Mouse (Mus musculus) midbrain, embryonic 14.5 days (tissue): ENCODE measurements around the gene Ppp1r2. TPM values are rescaled to one million over a fixed set of nuclear protein-coding genes. Genes with fewer than 3 reads are reported as not detected.
A peak's percentile ranks its signal among the peaks of the same experiment; 100 is the strongest.

Source experiments
- ATAC-seq: fragments of 200-750 bp; cut with Nextera tagmentation; 2 replicates; pipeline ENCODE4 v1.8.0; 2017; ENCODE audit warnings: moderate number of reproducible peaks, moderate library complexity; ENCODE audit not compliant: low FRiP score, low TSS enrichment
- DNase-seq: peaks from one replicate; pipeline ENCODE4 v3.0.0-alpha.2; 2015
- H3K27ac ChIP-seq: fragments of 300-500 bp; sonication (generic); replicated peaks from 2 replicates; pipeline ENCODE4 v1.5.1; 2014; ENCODE audit warnings: mild to moderate bottlenecking, low read depth, low read length, moderate library complexity
- H3K27me3 ChIP-seq: fragments of 300-500 bp; sonication (generic); 2 replicates; pipeline ENCODE4 v1.6.1; 2014; ENCODE audit warnings: low read length, control low read depth, mixed read lengths; ENCODE audit not compliant: control insufficient read depth, insufficient read depth
- H3K36me3 ChIP-seq: fragments of 300-500 bp; sonication (generic); 2 replicates; pipeline ENCODE4 v1.6.1; 2014; ENCODE audit warnings: low read length, control low read depth; ENCODE audit not compliant: control insufficient read depth, insufficient read depth
- H3K4me1 ChIP-seq: fragments of 300-500 bp; sonication (generic); 2 replicates; pipeline ENCODE4 v1.6.1; 2014; ENCODE audit warnings: mild to moderate bottlenecking, antibody characterized with exemption, low read length, control low read depth; ENCODE audit not compliant: control insufficient read depth, insufficient read depth
- H3K4me2 ChIP-seq: fragments of 300-500 bp; sonication (generic); 2 replicates; pipeline ENCODE4 v1.6.1; 2014; ENCODE audit warnings: mild to moderate bottlenecking, low read length, moderate library complexity
- H3K4me3 ChIP-seq: fragments of 300-500 bp; sonication (generic); replicated peaks from 2 replicates; pipeline ENCODE4 v1.5.1; 2014; ENCODE audit warnings: low read depth, low read length
- H3K9ac ChIP-seq: fragments of 300-500 bp; sonication (generic); replicated peaks from 2 replicates; pipeline ENCODE4 v1.6.1; 2014; ENCODE audit warnings: mild to moderate bottlenecking, low read length, moderate library complexity
- H3K9me3 ChIP-seq: fragments of 300-500 bp; sonication (generic); 2 replicates; pipeline ENCODE4 v1.6.1; 2016; ENCODE audit warnings: low read length, control low read depth, mixed read lengths; ENCODE audit not compliant: control insufficient read depth
- WGBS: fragments of 180-500 bp; shearing (Covaris S2); extraction: QIAGEN DNeasy Blood & Tissue Kit; methylation state at CpG from one replicate; pipeline ENCODE4 v1.1.7; 2014; 5-methylcytosine and 5-hydroxymethylcytosine counted together
- microRNA-seq: library from miRNA; unstranded; fragments of <30 nt; microRNA quantifications from one replicate; pipeline ENCODE4, GENCODE M21; 2016
- polyA plus RNA-seq: library from polyadenylated mRNA; unstranded; fragments of >200 nt; fragmentation: Nextera tagmentation; extraction: Ambion mirVana; gene quantifications from 2 replicates; pipeline ENCODE4 v1.2.1, GENCODE M21; 2014

Gene Ppp1r2
- polyA plus RNA-seq, 1 experiment from 2014 or later = 100 TPM

DNA sequence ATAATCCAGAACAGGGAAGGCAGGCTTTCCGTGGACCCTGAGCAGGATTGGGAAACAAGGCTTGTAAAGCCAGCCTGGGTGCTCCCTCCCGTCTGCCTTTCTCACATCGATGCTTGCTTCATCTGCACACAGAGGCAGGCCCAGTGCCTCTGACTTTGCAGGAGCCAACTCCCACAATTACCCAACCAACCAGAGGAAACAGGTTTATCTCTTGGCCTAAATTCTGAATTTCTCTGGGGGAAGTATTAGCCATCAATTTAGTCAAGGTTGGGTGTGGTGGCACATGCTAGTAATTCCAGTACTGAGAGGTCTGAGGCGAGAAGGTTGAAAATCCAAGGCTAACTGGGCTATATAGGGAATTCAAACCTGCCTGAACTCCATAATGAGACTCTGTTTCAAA, 64.6 kb downstream of the Ppp1r2 start:
- no peak overlapping the region for H3K9ac ChIP-seq
- ATAC-seq (no peak), DNase-seq (no peak)
- H3K4me1 ChIP-seq = no peaks in the 10 kb centered on the region
- H3K36me3 ChIP-seq = no peaks in the 10 kb centered on the region
- no peak overlapping the region for H3K4me2 ChIP-seq
- no peak overlapping the region for H3K4me3 ChIP-seq
- H3K27me3 ChIP-seq = no peaks in the 10 kb centered on the region
- 74% methylated on average over 4 of the region's 4 CpGs for WGBS
- no peaks in the 10 kb centered on the region for H3K9me3 ChIP-seq
- H3K27ac ChIP-seq = no peak overlapping the region

GRCm38 (mm10) chr16:31209911-31210310, 65.2 kb downstream of the Ppp1r2 start:
- H3K4me2 ChIP-seq = no peak overlapping the region
- no peaks in the 10 kb centered on the region for H3K4me1 ChIP-seq
- no peak overlapping the region for H3K9ac ChIP-seq
- H3K27ac ChIP-seq = no peak overlapping the region
- ATAC-seq = no peak
- H3K9me3 ChIP-seq = no peaks in the 10 kb centered on the region
- WGBS = 83% methylated on average over 5 of the region's 5 CpGs
- no peak for DNase-seq
- H3K36me3 ChIP-seq = no peaks in the 10 kb centered on the region
- H3K4me3 ChIP-seq = no peak overlapping the region
- no peaks in the 10 kb centered on the region for H3K27me3 ChIP-seq

DNA sequence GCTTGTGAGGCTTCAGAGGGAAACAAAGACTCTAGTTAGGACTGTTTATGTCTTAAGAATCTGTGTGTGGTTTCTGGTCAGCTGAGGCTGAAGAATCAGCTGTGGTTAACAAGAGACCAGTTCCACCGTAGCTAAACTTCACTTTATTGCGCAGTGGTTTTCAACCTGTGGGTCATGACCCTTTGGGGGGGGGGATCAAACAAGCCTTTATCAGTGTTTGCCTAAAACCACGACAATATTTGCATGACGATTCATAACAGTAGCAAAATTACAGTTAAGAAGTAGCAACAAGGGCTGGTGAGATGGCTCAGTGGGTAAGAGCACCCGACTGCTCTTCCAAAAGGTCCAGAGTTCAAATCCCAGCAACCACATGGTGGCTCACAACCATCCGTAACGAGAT, 69.4 kb downstream of the Ppp1r2 start:
- Histone ChIP-seq H3K36me3 (no peaks in the 10 kb centered on the region), H3K4me1 (no peaks in the 10 kb centered on the region), H3K9ac (no peak overlapping the region), H3K4me3 (no peak overlapping the region), H3K4me2 (no peak overlapping the region), H3K27ac (no peak overlapping the region), H3K27me3 (no peaks in the 10 kb centered on the region), H3K9me3 (no peaks in the 10 kb centered on the region)
- 89% methylated on average over 5 of the region's 7 CpGs for WGBS
- no peak for ATAC-seq
- DNase-seq = no peak

- no peak for ATAC-seq
- DNase-seq = no peak
- Histone ChIP-seq H3K9me3 (no peaks in the 10 kb centered on the region), H3K27me3 (no peaks in the 10 kb centered on the region), H3K4me2 (no peak overlapping the region), H3K4me3 (no peak overlapping the region), H3K4me1 (no peaks in the 10 kb centered on the region), H3K36me3 (no peaks in the 10 kb centered on the region), H3K27ac (no peak overlapping the region), H3K9ac (no peak overlapping the region)
- WGBS = 92% methylated on average over 8 of the region's 8 CpGs
These were observed 69.9 kb downstream of the Ppp1r2 start for GRCm38 (mm10) chr16:31205187-31205586.

DNA sequence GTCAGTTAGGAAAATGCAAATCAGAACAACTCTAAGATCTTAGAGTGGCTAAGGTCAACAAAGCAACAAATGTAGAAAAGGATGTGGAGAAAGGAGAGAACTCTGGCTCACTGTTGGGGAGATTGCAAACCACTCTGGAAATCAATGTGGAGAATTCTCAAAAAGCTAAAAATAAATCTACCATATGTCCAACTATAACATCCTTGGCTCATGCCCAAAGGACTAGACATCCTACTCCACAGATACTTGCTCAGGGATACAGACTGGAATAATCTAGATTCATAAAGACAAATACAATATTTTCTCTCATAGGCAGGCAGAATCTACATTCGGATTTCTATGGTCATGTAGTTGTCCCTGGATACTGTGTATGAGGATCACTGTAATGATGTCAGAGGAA, 70.9 kb downstream of the Ppp1r2 start:
- no peak for DNase-seq
- Histone ChIP-seq H3K9ac (no peak overlapping the region), H3K27me3 (no peaks in the 10 kb centered on the region), H3K9me3 (no peaks in the 10 kb centered on the region), H3K36me3 (no peaks in the 10 kb centered on the region), H3K4me2 (no peak overlapping the region), H3K4me3 (no peak overlapping the region), H3K27ac (no peak overlapping the region), H3K4me1 (peaks cover 8% of the 10 kb centered on the region)
- no peak for ATAC-seq
- 76% methylated on average over 1 of the region's 1 CpGs for WGBS

DNA sequence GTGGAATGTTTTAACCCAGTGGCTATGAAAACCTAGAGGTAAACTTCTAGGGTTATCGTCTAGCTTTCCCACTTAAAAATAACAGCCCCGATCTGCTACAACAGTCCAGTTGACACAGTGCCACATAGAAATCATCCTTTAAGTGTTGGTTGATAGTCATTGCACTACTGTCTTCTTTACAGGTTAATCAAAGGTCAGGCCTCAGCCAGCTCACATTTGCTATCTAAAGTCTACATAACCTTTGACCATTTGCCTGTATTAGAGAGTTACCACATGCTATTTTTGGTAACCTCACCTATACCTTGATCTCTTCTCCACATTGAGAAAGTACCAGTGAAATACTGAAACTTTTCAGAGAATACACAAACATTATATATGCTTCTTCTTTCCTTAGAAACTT, 73.4 kb downstream of the Ppp1r2 start:
- H3K27ac ChIP-seq = peak overlapping the region; percentile 93; the same call in 1 of the 2 replicates
- DNase-seq (no peak), ATAC-seq (no peak)
- H3K4me1 ChIP-seq = peaks cover 20% of the 10 kb centered on the region
- no peaks in the 10 kb centered on the region for H3K27me3 ChIP-seq
- 89% methylated on average over 2 of the region's 2 CpGs for WGBS
- H3K4me3 ChIP-seq = peak overlapping the region; percentile 98; the same call in 1 of the 2 replicates
- no peak overlapping the region for H3K9ac ChIP-seq
- no peaks in the 10 kb centered on the region for H3K36me3 ChIP-seq
- H3K4me2 ChIP-seq = peak overlapping the region; percentile 75
- H3K9me3 ChIP-seq = no peaks in the 10 kb centered on the region

Small RNA genes within 50 kb of the gene (microRNA-seq; reads per million reads assigned to microRNA genes)
- gene Gm27415 = not detected

Other genes with a start within 250 kb of the Ppp1r2 start
- 13.3 and 14.4 TPM in 2 replicates for gene Xxylt1, start 193.8 kb downstream of the Ppp1r2 start, polyA plus RNA-seq
- gene Acap2, start 74.0 kb downstream of the Ppp1r2 start, polyA plus RNA-seq = 13.9 and 18.6 TPM in 2 replicates
- gene Apod, start 39.5 kb upstream of the Ppp1r2 start, polyA plus RNA-seq = 36.8 and 104 TPM in 2 replicates
- gene Bdh1, start 147.0 kb upstream of the Ppp1r2 start, polyA plus RNA-seq = 76.5 and 125 TPM in 2 replicates